Mouse (Mus musculus) CH12.LX (cell line): ENCODE results near the gene Grip1. TPM values are rescaled to one million over a fixed set of nuclear protein-coding genes. Genes with fewer than 3 reads are reported as not detected.

Source experiments
- DNase-seq: peaks from one replicate; pipeline ENCODE4 v3.0.0-alpha.2; 2013; ENCODE audit errors: extremely low read depth
- H3K27ac ChIP-seq: 2 replicates; pipeline ENCODE4 v1.5.1; 2012; ENCODE audit warnings: low read depth, mild to moderate bottlenecking, control low read depth, moderate library complexity; ENCODE audit not compliant: insufficient read depth
- H3K27me3 ChIP-seq: replicated peaks from 2 replicates; pipeline ENCODE3; 2012; ENCODE audit warnings: inconsistent platforms
- H3K36me3 ChIP-seq, 2 experiments: replicated peaks in 1 of 2; 2 replicates each; pipeline versions ENCODE3 to v1.6.1; 2012; ENCODE audit warnings: inconsistent platforms in 1 of 2, low read length in 1 of 2, mild to moderate bottlenecking in 1 of 2, mixed read lengths in 1 of 2, moderate library complexity in 1 of 2; ENCODE audit not compliant: control insufficient read depth in 1 of 2, insufficient read depth in 1 of 2
- H3K4me1 ChIP-seq, 2 experiments: 2 replicates each; pipeline ENCODE4 v1.6.1; 2012; ENCODE audit warnings: inconsistent platforms in 1 of 2, moderate library complexity in 1 of 2; ENCODE audit not compliant: insufficient read depth in 2 of 2, control insufficient read depth in 1 of 2
- H3K4me2 ChIP-seq: 2 replicates; pipeline ENCODE4 v1.6.1; 2012; ENCODE audit warnings: low read depth, mild to moderate bottlenecking, control low read depth; ENCODE audit not compliant: poor library complexity, insufficient read depth, severe bottlenecking
- H3K4me3 ChIP-seq, 3 experiments: fragments of 150-350 bp in 1 of 3; sonication (generic) in 1 of 3; replicated peaks in 1 of 3; 2 replicates each; pipeline versions ENCODE3 to v1.5.1; 2011 to 2012; ENCODE audit warnings: low read depth in 2 of 3, low read length in 2 of 3, mild to moderate bottlenecking in 2 of 3, moderate library complexity in 2 of 3, control low read depth in 1 of 3, improper control_type of control experiment in 1 of 3, inconsistent platforms in 1 of 3, mixed read lengths in 1 of 3; ENCODE audit not compliant: poor library complexity in 1 of 3
- H3K79me2 ChIP-seq: replicated peaks from 2 replicates; pipeline ENCODE4 v1.6.1; 2012; ENCODE audit warnings: mild to moderate bottlenecking, moderate library complexity; ENCODE audit not compliant: control insufficient read depth, poor library complexity, insufficient read depth, severe bottlenecking; ENCODE audit errors: extremely low read depth
- H3K9ac ChIP-seq: 2 replicates; pipeline ENCODE4 v1.6.1; 2012; ENCODE audit warnings: low read depth, mild to moderate bottlenecking, control low read depth, moderate library complexity; ENCODE audit not compliant: insufficient read depth
- H3K9me3 ChIP-seq: replicated peaks from 2 replicates; pipeline ENCODE3; 2012; ENCODE audit warnings: low read length, inconsistent platforms, mixed read lengths
- CHD1 ChIP-seq: IDR thresholded peaks from 2 replicates; pipeline ENCODE4 v1.6.1; 2012; ENCODE audit warnings: low read depth, low read length, improper control_type of control experiment, inconsistent platforms
- CHD2 ChIP-seq: IDR thresholded peaks from 2 replicates; pipeline ENCODE4 v1.6.1; 2011; ENCODE audit warnings: low read length, improper control_type of control experiment
- CTCF ChIP-seq, 2 experiments: IDR thresholded peaks in 1 of 2; conservative IDR thresholded peaks in 1 of 2; 2 replicates each; pipeline ENCODE4 v1.5.1; 2011 to 2012; ENCODE audit warnings: low read depth in 2 of 2, low read length in 2 of 2, improper control_type of control experiment in 1 of 2, inconsistent platforms in 1 of 2, mild to moderate bottlenecking in 1 of 2, moderate library complexity in 1 of 2
- ELF1 ChIP-seq: IDR thresholded peaks from 2 replicates; pipeline ENCODE4 v1.6.1; 2014; ENCODE audit warnings: low read depth, mild to moderate bottlenecking, inconsistent platforms, low read length, improper control_type of control experiment
- HCFC1 ChIP-seq: IDR thresholded peaks from 2 replicates; pipeline ENCODE4 v1.6.1; 2012; ENCODE audit warnings: low read depth, mild to moderate bottlenecking, inconsistent platforms, low read length, improper control_type of control experiment
- JUND ChIP-seq: conservative IDR thresholded peaks from 2 replicates; pipeline ENCODE4 v1.6.1; 2011; ENCODE audit warnings: low read depth, low read length, improper control_type of control experiment
- KAT2A ChIP-seq: IDR thresholded peaks from 2 replicates; pipeline ENCODE4 v1.6.1; 2012; ENCODE audit warnings: low read length, improper control_type of control experiment, inconsistent platforms; ENCODE audit not compliant: insufficient replicate concordance
- MAFK ChIP-seq: IDR thresholded peaks from 2 replicates; pipeline ENCODE4 v1.6.1; 2011; ENCODE audit warnings: low read length, improper control_type of control experiment; ENCODE audit not compliant: insufficient replicate concordance
- MAX ChIP-seq: IDR thresholded peaks from 2 replicates; pipeline ENCODE4 v1.6.1; 2011; ENCODE audit warnings: low read length, improper control_type of control experiment
- MAZ ChIP-seq: IDR thresholded peaks from 2 replicates; pipeline ENCODE4 v1.6.1; 2012; ENCODE audit warnings: low read depth, mild to moderate bottlenecking, inconsistent platforms, low read length, improper control_type of control experiment, moderate library complexity
- MEF2A ChIP-seq: IDR thresholded peaks from 2 replicates; pipeline ENCODE4 v1.6.1; 2014; ENCODE audit warnings: low read depth, mild to moderate bottlenecking, inconsistent platforms, low read length, improper control_type of control experiment, borderline replicate concordance
- PAX5 ChIP-seq: IDR thresholded peaks from 2 replicates; pipeline ENCODE4 v1.6.1; 2012; ENCODE audit warnings: low read length, inconsistent platforms, mixed read lengths
- SMC3 ChIP-seq: IDR thresholded peaks from 2 replicates; pipeline ENCODE4 v1.6.1; 2011; ENCODE audit warnings: low read depth, low read length, improper control_type of control experiment
- UBTF ChIP-seq: IDR thresholded peaks from 2 replicates; pipeline ENCODE4 v1.6.1; 2012; ENCODE audit warnings: low read depth, mild to moderate bottlenecking, inconsistent platforms, low read length, improper control_type of control experiment, moderate library complexity
- ZNF384 ChIP-seq: IDR thresholded peaks from 2 replicates; pipeline ENCODE4 v1.6.1; 2012; ENCODE audit warnings: low read depth, low read length, improper control_type of control experiment, inconsistent platforms
- dilution Hi-C: fragments of 300-500 bp; cut with MboI; formaldehyde crosslinking; loops from 2 replicates; pipeline ENCODE4 v1.14.3; 2020; ENCODE audit warnings: low sequenced_read_pairs; ENCODE audit not compliant: extremely low pct_unique_long_range_greater_than_20kb, extremely low pct_ligation_motif_present
- in situ Hi-C: fragments of 300-500 bp; cut with MboI; formaldehyde crosslinking; loops from 3 replicates; pipeline ENCODE4 v1.14.3; 2019; ENCODE audit warnings: low sequenced_read_pairs, low pct_ligation_motif_present, low pct_unique_long_range_greater_than_20kb, mixed read lengths
- polyA plus RNA-seq: library from polyadenylated mRNA; unstranded; fragments of >175 nt; gene quantifications from 2 replicates; pipeline ENCODE4 v1.2.1, GENCODE M21; 2012; ENCODE audit warnings: low read depth; ENCODE audit not compliant: insufficient read length
- total RNA-seq, 2 experiments: library from RNA; depleted of rRNA; stranded (reverse); fragments of 300-350 nt in 1 of 2; fragments of >200 nt in 1 of 2; gene quantifications; 2 replicates each; pipeline ENCODE4 v1.2.3; 2012 to 2014

Grip1 gene
- total and polyA plus RNA-seq, 3 experiments = 0.09 to 0.33 (median 0.13) TPM

- in situ Hi-C loops (no loop called here), dilution Hi-C loops (no loop called here)
- TF ChIP-seq MAX (no peak), JUND (no peak), CHD1 (no peak), MAFK (no peak)
- DNase-seq = no peak
- peaks cover 0 to 38% of the 10 kb centered on the region in 2 experiments for H3K36me3 ChIP-seq
- no peak overlapping the region for H3K27ac ChIP-seq
- no peak overlapping the region for H3K4me2 ChIP-seq
- H3K4me3 ChIP-seq = no peak overlapping the region
- peaks cover 0 to 21% of the 10 kb centered on the region in 2 experiments; a peak in 2 of 4 replicates for H3K4me1 ChIP-seq
- H3K9ac ChIP-seq = no peak overlapping the region
- H3K9me3 ChIP-seq = no peaks in the 10 kb centered on the region
- no peaks in the 10 kb centered on the region for H3K79me2 ChIP-seq
- no peaks in the 10 kb centered on the region for H3K27me3 ChIP-seq
These were observed 45.3 kb upstream of the Grip1 start for GRCm38 (mm10) chr10:119408327-119408726.

GRCm38 (mm10) chr10:119413238-119413637 is 40.4 kb upstream of the Grip1 start:
- Histone ChIP-seq H3K36me3 (peaks cover 0 to 50% of the 10 kb centered on the region in 2 experiments), H3K9ac (no peak overlapping the region), H3K27me3 (no peaks in the 10 kb centered on the region), H3K27ac (no peak overlapping the region), H3K79me2 (no peaks in the 10 kb centered on the region), H3K4me1 (peaks cover 0 to 2% of the 10 kb centered on the region in 2 experiments; a peak in 2 of 4 replicates), H3K4me3 (no peak overlapping the region), H3K9me3 (no peaks in the 10 kb centered on the region), H3K4me2 (no peak overlapping the region)
- DNase-seq = no peak
- dilution Hi-C loops = no loop called here
- TF ChIP-seq UBTF (no peak), KAT2A (no peak), SMC3 (no peak), MEF2A (no peak), HCFC1 (no peak), MAZ (no peak), ELF1 (no peak), CHD2 (no peak), JUND (no peak), CTCF (conservative IDR thresholded peaks at IDR 0.05 in 1 of 2, IDR thresholded peaks at IDR 0.05 in 1 of 2; ENCODE audit: low read depth in 2 of 2, low read length in 2 of 2) (no peak), ZNF384 (no peak)
- in situ Hi-C loops = no loop called here

- H3K9ac ChIP-seq = no peak overlapping the region
- TF ChIP-seq PAX5 = no peak
- no peak for TF ChIP-seq CHD2
- no peak overlapping the region for H3K4me3 ChIP-seq
- in situ Hi-C loops (no loop called here), dilution Hi-C loops (no loop called here)
- no peaks in the 10 kb centered on the region for H3K27me3 ChIP-seq
- no peak overlapping the region for H3K4me2 ChIP-seq
- no peaks in the 10 kb centered on the region for H3K9me3 ChIP-seq
- H3K4me1 ChIP-seq = no peaks in the 10 kb centered on the region
- no peak overlapping the region for H3K27ac ChIP-seq
- peaks cover 0 to 53% of the 10 kb centered on the region in 2 experiments for H3K36me3 ChIP-seq
- no peaks in the 10 kb centered on the region for H3K79me2 ChIP-seq
- DNase-seq = no peak
These were observed 38.5 kb upstream of the Grip1 start for GRCm38 (mm10) chr10:119415106-119415505.
